8 mouse cellular contexts compared by ENCODE assay signal in the genomic region with DNA sequence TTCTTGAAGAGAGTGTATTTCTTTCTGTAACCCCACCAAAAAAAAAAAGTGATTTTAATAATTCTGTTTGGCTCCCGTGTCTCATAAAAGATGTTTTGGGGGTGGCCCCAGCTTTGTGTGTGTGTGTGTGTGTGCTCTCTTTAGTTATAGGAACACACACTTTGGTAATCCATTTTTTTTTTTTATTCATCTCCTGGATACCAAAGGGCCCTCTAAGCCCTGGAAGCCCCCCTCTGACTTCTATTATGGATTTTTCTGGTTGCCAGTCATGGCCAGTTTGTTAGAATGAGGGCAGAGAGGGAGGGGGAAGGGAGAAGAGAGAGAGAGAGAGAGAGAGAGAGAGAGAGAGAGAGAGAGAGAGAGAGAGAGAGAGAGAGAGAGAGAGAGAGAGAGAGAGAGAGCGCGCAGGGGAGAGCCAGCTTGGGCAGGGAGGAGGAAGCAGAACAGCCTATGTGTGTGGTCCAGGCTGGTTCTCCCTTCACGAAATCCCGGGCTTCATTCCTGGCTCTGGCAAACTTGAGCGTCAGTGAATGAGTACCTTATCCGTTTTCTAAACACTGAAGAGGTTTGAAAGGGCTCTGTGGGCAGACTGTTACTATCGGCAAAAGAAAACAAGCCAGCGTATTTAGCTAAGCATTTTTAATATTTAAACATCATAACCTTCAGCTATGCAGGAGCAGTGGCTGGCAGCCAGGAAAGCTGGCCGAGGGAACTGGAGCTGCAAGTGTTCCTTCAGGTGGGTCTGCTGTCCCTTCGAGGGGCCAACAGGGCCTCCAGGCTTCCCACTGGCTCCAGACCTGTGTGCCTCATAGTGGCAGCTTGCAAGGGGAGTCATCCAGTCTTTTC.
DNase-seq lines count a peak whose midpoint lies in the region; ATAC-seq and TF ChIP-seq lines count a peak whose summit lies in the region.

No protein-coding gene starts in this region.

- intact Hi-C loops in gastrocnemius, postnatal 14 days (cut with DNase I; ENCODE audit: low total_unique reads): no loop called here
- intact Hi-C loops in gastrocnemius, postnatal 36 days (cut with DNase I): no loop called here

- no peak overlapping the region for H3K4me3 ChIP-seq in kidney, embryonic 16.5 days (ENCODE audit: low read length)
- H3K4me3 ChIP-seq in lung, adult 2 months (replicated peaks; ENCODE audit: extremely low read depth, low read depth, low read length): no peak overlapping the region

- peak; percentile 53 for ATAC-seq in kidney, embryonic 16.5 days (ENCODE audit: low FRiP score, low TSS enrichment)

- H3K4me2 ChIP-seq in kidney, embryonic 16.5 days (replicated peaks; ENCODE audit: low read depth, low read length): peak overlapping the region; percentile 33

- no peak for TF ChIP-seq POLR2A in lung, adult 2 months (IDR thresholded peaks at IDR 0.05; ENCODE audit: borderline replicate concordance, extremely low read depth, low read depth, low read length)

- H3K27me3 ChIP-seq in kidney, embryonic 16.5 days (ENCODE audit: insufficient read depth, low read length): no peaks in the 10 kb centered on the region

- TF ChIP-seq CTCF in lung, adult 2 months (IDR thresholded peaks at IDR 0.05; ENCODE audit: insufficient read depth, low read length): no peak

- peak; percentile 15 for DNase-seq in gastrocnemius, postnatal 14 days
- DNase-seq in gastrocnemius, postnatal 36 days: no peak
- peak; percentile 53 for DNase-seq in cerebellum, adult 9-11 months
- peak; percentile 25 to 28 for DNase-seq in frontal cortex, postnatal 10 days (ENCODE audit: low spot score in 2 of 2)
- peak; percentile 62 for DNase-seq in lung, adult 2 months
- peak; percentile 31 for DNase-seq in right cerebral cortex, adult 18-20 months
- DNase-seq in thymus, postnatal 25 days: no peak

- WGBS in kidney, embryonic 16.5 days: 12% methylated on average over 9 of the region's 11 CpGs
- 23% methylated on average over 11 of the region's 11 CpGs for WGBS in lung, adult 2 months

- peak overlapping the region; percentile 59 for H3K9ac ChIP-seq in kidney, embryonic 16.5 days (replicated peaks; ENCODE audit: low read length)

- no peaks in the 10 kb centered on the region for H3K36me3 ChIP-seq in kidney, embryonic 16.5 days (ENCODE audit: insufficient read depth, low read length)

- H3K4me1 ChIP-seq in kidney, embryonic 16.5 days (ENCODE audit: insufficient read depth, low read length): peaks cover 45% of the 10 kb centered on the region
- peaks cover 12% of the 10 kb centered on the region; the same call in 1 of the 2 replicates for H3K4me1 ChIP-seq in lung, adult 2 months (ENCODE audit: control insufficient read depth, insufficient read depth, low read length)

- peak overlapping the region; percentile 96 for H3K27ac ChIP-seq in kidney, embryonic 16.5 days (ENCODE audit: low read length)

- peaks cover 7% of the 10 kb centered on the region; the same call in 1 of the 2 replicates for H3K9me3 ChIP-seq in kidney, embryonic 16.5 days (ENCODE audit: low read length)

Comparison
In these comparisons a context has a peak if more than half of its experiments do, and no peak if none do; other contexts are left out.
1. DNase-seq: peak in gastrocnemius, postnatal 14 days (single experiment), cerebellum, adult 9-11 months (single experiment), frontal cortex, postnatal 10 days (2 of 2), lung, adult 2 months (single experiment) and right cerebral cortex, adult 18-20 months (single experiment); none in gastrocnemius, postnatal 36 days (0 of 2) and thymus, postnatal 25 days (single experiment).